Mouse (Mus musculus) gastrocnemius, postnatal 25 days (tissue): ENCODE results near the gene Msl2. TPM values are rescaled to one million over a fixed set of nuclear protein-coding genes. Genes with fewer than 3 reads are reported as not detected.

Experiments
- total RNA-seq, 2 experiments: library from RNA; stranded (reverse); gene quantifications; 1 replicate in 1 of 2; 2 replicates in 1 of 2; pipeline ENCODE4 v1.2.3; 2021

Msl2 gene
- total RNA-seq, 2 experiments from 2014 or later, result 20.9 to 23.1 TPM

Other genes with a start within 250 kb of the Msl2 start
- gene Pccb, start 39.2 kb upstream of the Msl2 start, total RNA-seq, result 10 to 100 TPM; 51.6 to 57.9 TPM
- gene Ppp2r3a, start 177.7 kb downstream of the Msl2 start, total RNA-seq, result 100 to 1,000 TPM; 152 to 193 TPM